Mouse (Mus musculus): ENCODE data around the gene Hacd3. TPM values are rescaled to one million over a fixed set of nuclear protein-coding genes. Genes with fewer than 3 reads are reported as not detected.

Gene Hacd3
- total and polyA plus RNA-seq, 3 experiments = 30.4 to 68.7 (median 41.5) TPM

- Histone ChIP-seq H3K27ac (ENCODE audit: insufficient read depth, low read depth) (no peak overlapping the region), H3K4me3 (replicated peaks in 1 of 3; ENCODE audit: low read depth in 2 of 3, low read length in 2 of 3, poor library complexity in 1 of 3) (no peak overlapping the region), H3K79me2 (replicated peaks; ENCODE audit: control insufficient read depth, extremely low read depth, insufficient read depth, poor library complexity, severe bottlenecking) (peaks cover 5% of the 10 kb centered on the region), H3K9me3 (replicated peaks; ENCODE audit: low read length) (peaks cover 5% of the 10 kb centered on the region), H3K4me2 (ENCODE audit: insufficient read depth, low read depth, poor library complexity, severe bottlenecking) (no peak overlapping the region), H3K9ac (ENCODE audit: insufficient read depth, low read depth) (no peak overlapping the region), H3K27me3 (replicated peaks) (no peaks in the 10 kb centered on the region), H3K4me1 (ENCODE audit: control insufficient read depth in 1 of 2, insufficient read depth in 2 of 2) (peaks cover 0 to 6% of the 10 kb centered on the region in 2 experiments; a peak in 2 of 4 replicates), H3K36me3 (replicated peaks in 1 of 2; ENCODE audit: control insufficient read depth in 1 of 2, insufficient read depth in 1 of 2, low read length in 1 of 2) (no peaks in the 10 kb centered on the region)
- TF ChIP-seq USF2 (conservative IDR thresholded peaks at IDR 0.05; ENCODE audit: low read depth, low read length) (no peak), ZKSCAN1 (IDR thresholded peaks at IDR 0.05; ENCODE audit: borderline replicate concordance, low read depth, low read length) (no peak), ZMIZ1 (IDR thresholded peaks at IDR 0.05; ENCODE audit: low read depth, low read length) (no peak), IRF4 (IDR thresholded peaks at IDR 0.05; ENCODE audit: low read depth, low read length) (no peak), TBP (conservative IDR thresholded peaks at IDR 0.05; ENCODE audit: low read depth, low read length) (no peak), ZC3H11A (IDR thresholded peaks at IDR 0.05; ENCODE audit: low read depth, low read length) (no peak), MAZ (IDR thresholded peaks at IDR 0.05; ENCODE audit: low read depth, low read length) (no peak), GABPA (IDR thresholded peaks at IDR 0.05; ENCODE audit: insufficient replicate concordance, low read depth, low read length) (no peak), CHD1 (IDR thresholded peaks at IDR 0.05; ENCODE audit: low read depth, low read length) (no peak), HCFC1 (IDR thresholded peaks at IDR 0.05; ENCODE audit: low read depth, low read length) (no peak), ELF1 (IDR thresholded peaks at IDR 0.05; ENCODE audit: low read depth, low read length) (no peak), ZNF384 (IDR thresholded peaks at IDR 0.05; ENCODE audit: low read depth, low read length) (no peak), JUND (conservative IDR thresholded peaks at IDR 0.05; ENCODE audit: low read depth, low read length) (no peak), POLR2A (IDR thresholded peaks at IDR 0.05; ENCODE audit: low read depth, low read length) (no peak), SIN3A (IDR thresholded peaks at IDR 0.05; ENCODE audit: low read length) (no peak), RAD21 (IDR thresholded peaks at IDR 0.05; ENCODE audit: low read depth, low read length) (no peak), MAX (IDR thresholded peaks at IDR 0.05; ENCODE audit: low read length) (no peak)
- in situ Hi-C loops (cut with MboI; ENCODE audit: low pct_ligation_motif_present, low pct_unique_long_range_greater_than_20kb, low sequenced_read_pairs) (no loop called here), dilution Hi-C loops (cut with MboI; ENCODE audit: extremely low pct_ligation_motif_present, extremely low pct_unique_long_range_greater_than_20kb, low sequenced_read_pairs) (no loop called here)
- no peak for DNase-seq (ENCODE audit: extremely low read depth)
Observed at GRCm38 (mm10) chr9:65028313-65028712, 6.8 kb upstream of the Hacd3 start.

GRCm38 (mm10) chr9:65027241-65027640 lies 5.7 kb upstream of the Hacd3 start:
- H3K27me3 ChIP-seq (replicated peaks) = no peaks in the 10 kb centered on the region
- no peak overlapping the region for H3K4me2 ChIP-seq (ENCODE audit: insufficient read depth, low read depth, poor library complexity, severe bottlenecking)
- no peak for TF ChIP-seq SMC3 (IDR thresholded peaks at IDR 0.05; ENCODE audit: low read depth, low read length)
- no peak for TF ChIP-seq CTCF (conservative IDR thresholded peaks at IDR 0.05 in 1 of 2, IDR thresholded peaks at IDR 0.05 in 1 of 2; ENCODE audit: low read depth in 2 of 2, low read length in 2 of 2)
- no peak for TF ChIP-seq RAD21 (IDR thresholded peaks at IDR 0.05; ENCODE audit: low read depth, low read length)
- no peak for TF ChIP-seq RCOR1 (conservative IDR thresholded peaks at IDR 0.05; ENCODE audit: low read depth, low read length)
- no peak for TF ChIP-seq POLR2A (IDR thresholded peaks at IDR 0.05; ENCODE audit: low read depth, low read length)
- TF ChIP-seq TBP (conservative IDR thresholded peaks at IDR 0.05; ENCODE audit: low read depth, low read length) = no peak
- TF ChIP-seq PAX5 (IDR thresholded peaks at IDR 0.05; ENCODE audit: low read length) = no peak
- no peak for TF ChIP-seq ETS1 (conservative IDR thresholded peaks at IDR 0.05; ENCODE audit: low read depth, low read length)
- no peak for TF ChIP-seq MAX (IDR thresholded peaks at IDR 0.05; ENCODE audit: low read length)
- TF ChIP-seq MYC (IDR thresholded peaks at IDR 0.05; ENCODE audit: low read depth, low read length) = no peak
- TF ChIP-seq MEF2A (IDR thresholded peaks at IDR 0.05; ENCODE audit: borderline replicate concordance, low read depth, low read length) = no peak
- TF ChIP-seq ZC3H11A (IDR thresholded peaks at IDR 0.05; ENCODE audit: low read depth, low read length) = no peak
- no peak for TF ChIP-seq BHLHE40 (IDR thresholded peaks at IDR 0.05; ENCODE audit: low read depth, low read length)
- in situ Hi-C loops (cut with MboI; ENCODE audit: low pct_ligation_motif_present, low pct_unique_long_range_greater_than_20kb, low sequenced_read_pairs) = no loop called here
- peaks cover 5% of the 10 kb centered on the region for H3K9me3 ChIP-seq (replicated peaks; ENCODE audit: low read length)
- no peak overlapping the region for H3K4me3 ChIP-seq (replicated peaks in 1 of 3; ENCODE audit: low read depth in 2 of 3, low read length in 2 of 3, poor library complexity in 1 of 3)
- peaks cover 4 to 12% of the 10 kb centered on the region in 2 experiments for H3K4me1 ChIP-seq (ENCODE audit: control insufficient read depth in 1 of 2, insufficient read depth in 2 of 2)
- no peak overlapping the region for H3K27ac ChIP-seq (ENCODE audit: insufficient read depth, low read depth)
- no peak for DNase-seq (ENCODE audit: extremely low read depth)
- no peaks in the 10 kb centered on the region for H3K36me3 ChIP-seq (replicated peaks in 1 of 2; ENCODE audit: control insufficient read depth in 1 of 2, insufficient read depth in 1 of 2, low read length in 1 of 2)
- dilution Hi-C loops (cut with MboI; ENCODE audit: extremely low pct_ligation_motif_present, extremely low pct_unique_long_range_greater_than_20kb, low sequenced_read_pairs) = no loop called here
- H3K79me2 ChIP-seq (replicated peaks; ENCODE audit: control insufficient read depth, extremely low read depth, insufficient read depth, poor library complexity, severe bottlenecking) = no peaks in the 10 kb centered on the region
- H3K9ac ChIP-seq (ENCODE audit: insufficient read depth, low read depth) = no peak overlapping the region
